Mouse (Mus musculus): ENCODE measurements around the gene Cep19. TPM values are rescaled to one million over a fixed set of nuclear protein-coding genes. Genes with fewer than 3 reads are reported as not detected.
"Not testable (repeated sequence)": the region's sequence is repeated elsewhere in the genome, so short reads cannot be mapped to it uniquely, and the experiment has no call there.

Cep19 gene
- polyA plus RNA-seq, 1 experiment, result 6.6 TPM

GRCm38 (mm10) chr16:32091466-32091865 lies 8.1 kb upstream of the Cep19 start:
- H3K79me2 ChIP-seq (ENCODE audit: control insufficient read depth, insufficient read depth), result no peaks in the 10 kb centered on the region
- no peaks in the 10 kb centered on the region for H3K27me3 ChIP-seq (ENCODE audit: control insufficient read depth, insufficient read depth, insufficient read length)
- H3K36me3 ChIP-seq (ENCODE audit: control insufficient read depth, insufficient read depth), result peaks cover 18% of the 10 kb centered on the region
- no peak overlapping the region for H3ac ChIP-seq (ENCODE audit: control insufficient read depth, insufficient read length)
- no peak overlapping the region for H3K4me2 ChIP-seq (ENCODE audit: low read depth)
- H3K4me3 ChIP-seq, result no peak overlapping the region
- no peak for TF ChIP-seq TCF3 (IDR thresholded peaks at IDR 0.05; ENCODE audit: insufficient read length, low read depth)
- no peak for TF ChIP-seq USF1 (IDR thresholded peaks at IDR 0.05; ENCODE audit: low read depth)
- no peak for TF ChIP-seq REST (IDR thresholded peaks at IDR 0.05; ENCODE audit: insufficient read depth, insufficient read length)

- not testable (repeated sequence) for H3K36me3 ChIP-seq (ENCODE audit: control insufficient read depth, insufficient read depth); H3K4me2 ChIP-seq (ENCODE audit: low read depth); H3K27me3 ChIP-seq (ENCODE audit: control insufficient read depth, insufficient read depth, insufficient read length); H3ac ChIP-seq (ENCODE audit: control insufficient read depth, insufficient read length); H3K4me3 ChIP-seq
- H3K79me2 ChIP-seq (ENCODE audit: control insufficient read depth, insufficient read depth), result peaks cover 13% of the 10 kb centered on the region
Observed at GRCm38 (mm10) chr16:32097757-32098156, 1.8 kb upstream of the Cep19 start.

- peak overlapping the region; percentile 73 for H3ac ChIP-seq (ENCODE audit: control insufficient read depth, insufficient read length)
- no peaks in the 10 kb centered on the region for H3K27me3 ChIP-seq (ENCODE audit: control insufficient read depth, insufficient read depth, insufficient read length)
- peak overlapping the region; percentile 82 for H3K4me2 ChIP-seq (ENCODE audit: low read depth)
- no peak for TF ChIP-seq MYOD1 (IDR thresholded peaks at IDR 0.05; ENCODE audit: control insufficient read depth in 1 of 3, insufficient read length in 2 of 3, low read depth in 2 of 3)
- TF ChIP-seq MAX (IDR thresholded peaks at IDR 0.05; ENCODE audit: low read depth), result no peak
- TF ChIP-seq POLR2A (IDR thresholded peaks at IDR 0.05; ENCODE audit: insufficient read length, low read depth), result no peak
- TF ChIP-seq MYOG (IDR thresholded peaks at IDR 0.05; ENCODE audit: control insufficient read depth in 1 of 3, insufficient read depth in 1 of 3, insufficient read length in 2 of 3, low read depth in 2 of 3), result no peak
- TF ChIP-seq SRF (IDR thresholded peaks at IDR 0.05; ENCODE audit: control insufficient read depth, insufficient read length, low read depth), result no peak
- no peak for TF ChIP-seq TCF12 (IDR thresholded peaks at IDR 0.05; ENCODE audit: insufficient read depth, poor library complexity, severe bottlenecking)
- no peak for TF ChIP-seq POLR2AphosphoS2 (IDR thresholded peaks at IDR 0.05; ENCODE audit: insufficient read length, low read depth)
- TF ChIP-seq TCF3 (IDR thresholded peaks at IDR 0.05; ENCODE audit: insufficient read length, low read depth), result no peak
- TF ChIP-seq E2F4 (IDR thresholded peaks at IDR 0.05; ENCODE audit: insufficient read depth), result no peak
- no peak for TF ChIP-seq CEBPB (IDR thresholded peaks at IDR 0.05; ENCODE audit: insufficient read depth, poor library complexity, severe bottlenecking)
- no peak for TF ChIP-seq REST (IDR thresholded peaks at IDR 0.05; ENCODE audit: insufficient read depth, insufficient read length)
- TF ChIP-seq USF1 (IDR thresholded peaks at IDR 0.05; ENCODE audit: low read depth), result no peak
- peaks cover 6% of the 10 kb centered on the region for H3K36me3 ChIP-seq (ENCODE audit: control insufficient read depth, insufficient read depth)
- H3K79me2 ChIP-seq (ENCODE audit: control insufficient read depth, insufficient read depth), result peaks cover 13% of the 10 kb centered on the region
- H3K4me3 ChIP-seq, result peak overlapping the region; percentile 70
Observed at GRCm38 (mm10) chr16:32098897-32099637, 533 bp upstream of the Cep19 start.

- Histone ChIP-seq H3K4me3 (no peak overlapping the region), H3K79me2 (ENCODE audit: control insufficient read depth, insufficient read depth) (peaks cover 13% of the 10 kb centered on the region), H3K27me3 (ENCODE audit: control insufficient read depth, insufficient read depth, insufficient read length) (no peaks in the 10 kb centered on the region), H3ac (ENCODE audit: control insufficient read depth, insufficient read length) (no peak overlapping the region), H3K4me2 (ENCODE audit: low read depth) (no peak overlapping the region), H3K36me3 (ENCODE audit: control insufficient read depth, insufficient read depth) (no peaks in the 10 kb centered on the region)
- TF ChIP-seq TCF12 (IDR thresholded peaks at IDR 0.05; ENCODE audit: insufficient read depth, poor library complexity, severe bottlenecking) (no peak), E2F4 (IDR thresholded peaks at IDR 0.05; ENCODE audit: insufficient read depth) (no peak), POLR2AphosphoS2 (IDR thresholded peaks at IDR 0.05; ENCODE audit: insufficient read length, low read depth) (no peak), USF1 (IDR thresholded peaks at IDR 0.05; ENCODE audit: low read depth) (no peak), REST (IDR thresholded peaks at IDR 0.05; ENCODE audit: insufficient read depth, insufficient read length) (no peak), POLR2A (IDR thresholded peaks at IDR 0.05; ENCODE audit: insufficient read length, low read depth) (no peak), MYOD1 (IDR thresholded peaks at IDR 0.05; ENCODE audit: control insufficient read depth in 1 of 3, insufficient read length in 2 of 3, low read depth in 2 of 3) (no peak), MAX (IDR thresholded peaks at IDR 0.05; ENCODE audit: low read depth) (no peak), CEBPB (IDR thresholded peaks at IDR 0.05; ENCODE audit: insufficient read depth, poor library complexity, severe bottlenecking) (no peak), TCF3 (IDR thresholded peaks at IDR 0.05; ENCODE audit: insufficient read length, low read depth) (no peak), SRF (IDR thresholded peaks at IDR 0.05; ENCODE audit: control insufficient read depth, insufficient read length, low read depth) (no peak), MYOG (IDR thresholded peaks at IDR 0.05; ENCODE audit: control insufficient read depth in 1 of 3, insufficient read depth in 1 of 3, insufficient read length in 2 of 3, low read depth in 2 of 3) (no peak)
Observed at GRCm38 (mm10) chr16:32102295-32102694, 2.7 kb downstream of the Cep19 start.

GRCm38 (mm10) chr16:32105698-32106097 lies 6.1 kb downstream of the Cep19 start:
- no peaks in the 10 kb centered on the region for H3K27me3 ChIP-seq (ENCODE audit: control insufficient read depth, insufficient read depth, insufficient read length)
- H3K4me2 ChIP-seq (ENCODE audit: low read depth), result no peak overlapping the region
- H3K79me2 ChIP-seq (ENCODE audit: control insufficient read depth, insufficient read depth), result no peaks in the 10 kb centered on the region
- H3ac ChIP-seq (ENCODE audit: control insufficient read depth, insufficient read length), result no peak overlapping the region
- H3K4me3 ChIP-seq, result no peak overlapping the region
- no peak for TF ChIP-seq E2F4 (IDR thresholded peaks at IDR 0.05; ENCODE audit: insufficient read depth)
- TF ChIP-seq USF1 (IDR thresholded peaks at IDR 0.05; ENCODE audit: low read depth), result no peak
- TF ChIP-seq TCF3 (IDR thresholded peaks at IDR 0.05; ENCODE audit: insufficient read length, low read depth), result no peak
- no peak for TF ChIP-seq MAX (IDR thresholded peaks at IDR 0.05; ENCODE audit: low read depth)
- no peak for TF ChIP-seq MYOG (IDR thresholded peaks at IDR 0.05; ENCODE audit: control insufficient read depth in 1 of 3, insufficient read depth in 1 of 3, insufficient read length in 2 of 3, low read depth in 2 of 3)
- no peak for TF ChIP-seq TCF12 (IDR thresholded peaks at IDR 0.05; ENCODE audit: insufficient read depth, poor library complexity, severe bottlenecking)
- TF ChIP-seq CEBPB (IDR thresholded peaks at IDR 0.05; ENCODE audit: insufficient read depth, poor library complexity, severe bottlenecking), result no peak
- TF ChIP-seq POLR2AphosphoS2 (IDR thresholded peaks at IDR 0.05; ENCODE audit: insufficient read length, low read depth), result no peak
- TF ChIP-seq SRF (IDR thresholded peaks at IDR 0.05; ENCODE audit: control insufficient read depth, insufficient read length, low read depth), result no peak
- no peak for TF ChIP-seq REST (IDR thresholded peaks at IDR 0.05; ENCODE audit: insufficient read depth, insufficient read length)
- no peak for TF ChIP-seq POLR2A (IDR thresholded peaks at IDR 0.05; ENCODE audit: insufficient read length, low read depth)
- TF ChIP-seq MYOD1 (IDR thresholded peaks at IDR 0.05; ENCODE audit: control insufficient read depth in 1 of 3, insufficient read length in 2 of 3, low read depth in 2 of 3), result no peak
- H3K36me3 ChIP-seq (ENCODE audit: control insufficient read depth, insufficient read depth), result no peaks in the 10 kb centered on the region

Measured in myocyte (in vitro differentiated cells).